Mouse (Mus musculus): ENCODE results near the gene Moxd2. TPM values are rescaled to one million over a fixed set of nuclear protein-coding genes. Genes with fewer than 3 reads are reported as not detected.
A peak's percentile ranks its signal among the peaks of the same experiment; 100 is the strongest.

The Moxd2 gene
- polyA plus RNA-seq (2015; fragmentation: Nextera tagmentation; extraction: Ambion mirVana): not detected in 2 replicates

GRCm38 (mm10) chr6:40887394-40887793 lies at the start of gene Moxd2:
TSS of gene Moxd2 (minus strand) at chr6:40887494.
- no peaks in the 10 kb centered on the region for H3K36me3 ChIP-seq (ENCODE audit: control insufficient read depth, insufficient read depth)
- H3K4me1 ChIP-seq (ENCODE audit: control insufficient read depth, low read depth, low read length): no peaks in the 10 kb centered on the region
- no peak within 1 kb of the TSS for H3K4me2 ChIP-seq (ENCODE audit: low read depth, low read length)
- no peak within 1 kb of the TSS for H3K27ac ChIP-seq (ENCODE audit: low read length)
- no peaks in the 10 kb centered on the region for H3K9me3 ChIP-seq (replicated peaks; ENCODE audit: control insufficient read depth, low read length)
- WGBS (ENCODE audit: insufficient replicate concordance): 75% methylated on average over 3 of the region's 3 CpGs
- no peak within 1 kb of the TSS for H3K9ac ChIP-seq (ENCODE audit: low read depth, low read length)
- H3K4me3 ChIP-seq (ENCODE audit: low read depth, low read length): no peak within 1 kb of the TSS
- no peak for ATAC-seq (ENCODE audit: low read depth)
- H3K27me3 ChIP-seq (ENCODE audit: control insufficient read depth, insufficient read depth, low read depth, low read length): no peaks in the 10 kb centered on the region

- H3K4me1 ChIP-seq (ENCODE audit: control insufficient read depth, low read depth, low read length): no peaks in the 10 kb centered on the region
- no peak overlapping the region for H3K27ac ChIP-seq (ENCODE audit: low read length)
- no peak for ATAC-seq (ENCODE audit: low read depth)
- H3K36me3 ChIP-seq (ENCODE audit: control insufficient read depth, insufficient read depth): no peaks in the 10 kb centered on the region
- H3K4me3 ChIP-seq (ENCODE audit: low read depth, low read length): no peak overlapping the region
- H3K9ac ChIP-seq (ENCODE audit: low read depth, low read length): no peak overlapping the region
- no peaks in the 10 kb centered on the region for H3K27me3 ChIP-seq (ENCODE audit: control insufficient read depth, insufficient read depth, low read depth, low read length)
- H3K9me3 ChIP-seq (replicated peaks; ENCODE audit: control insufficient read depth, low read length): no peaks in the 10 kb centered on the region
- WGBS (ENCODE audit: insufficient replicate concordance): 73% methylated on average over 4 of the region's 4 CpGs
- no peak overlapping the region for H3K4me2 ChIP-seq (ENCODE audit: low read depth, low read length)
Measured at GRCm38 (mm10) chr6:40919954-40920353, 32.7 kb upstream of the Moxd2 start.

- ATAC-seq (ENCODE audit: low read depth): no peak
- no peaks in the 10 kb centered on the region for H3K36me3 ChIP-seq (ENCODE audit: control insufficient read depth, insufficient read depth)
- no peak within 1 kb of the TSS for H3K9ac ChIP-seq (ENCODE audit: low read depth, low read length)
- no peaks in the 10 kb centered on the region for H3K9me3 ChIP-seq (replicated peaks; ENCODE audit: control insufficient read depth, low read length)
- no peak within 1 kb of the TSS for H3K27ac ChIP-seq (ENCODE audit: low read length)
- no peaks in the 10 kb centered on the region for H3K27me3 ChIP-seq (ENCODE audit: control insufficient read depth, insufficient read depth, low read depth, low read length)
- no peaks in the 10 kb centered on the region for H3K4me1 ChIP-seq (ENCODE audit: control insufficient read depth, low read depth, low read length)
- no peak within 1 kb of the TSS for H3K4me3 ChIP-seq (ENCODE audit: low read depth, low read length)
- no peak within 1 kb of the TSS for H3K4me2 ChIP-seq (ENCODE audit: low read depth, low read length)
Measured at GRCm38 (mm10) chr6:40900287-40900686, 13.0 kb upstream of the Moxd2 start, which contains the start of gene Prss58. TSS of gene Prss58 (minus strand) at chr6:40900387.

GRCm38 (mm10) chr6:40894716-40895115 lies 7.4 kb upstream of the Moxd2 start:
- no peaks in the 10 kb centered on the region for H3K36me3 ChIP-seq (ENCODE audit: control insufficient read depth, insufficient read depth)
- H3K9ac ChIP-seq (ENCODE audit: low read depth, low read length): no peak overlapping the region
- H3K4me3 ChIP-seq (ENCODE audit: low read depth, low read length): no peak overlapping the region
- 72% methylated on average over 1 of the region's 1 CpGs for WGBS (ENCODE audit: insufficient replicate concordance)
- H3K27me3 ChIP-seq (ENCODE audit: control insufficient read depth, insufficient read depth, low read depth, low read length): no peaks in the 10 kb centered on the region
- no peak overlapping the region for H3K4me2 ChIP-seq (ENCODE audit: low read depth, low read length)
- no peak overlapping the region for H3K27ac ChIP-seq (ENCODE audit: low read length)
- no peaks in the 10 kb centered on the region for H3K4me1 ChIP-seq (ENCODE audit: control insufficient read depth, low read depth, low read length)
- no peaks in the 10 kb centered on the region for H3K9me3 ChIP-seq (replicated peaks; ENCODE audit: control insufficient read depth, low read length)
- no peak for ATAC-seq (ENCODE audit: low read depth)

- WGBS (ENCODE audit: insufficient replicate concordance): 27% methylated on average over 7 of the region's 7 CpGs
- H3K36me3 ChIP-seq (ENCODE audit: control insufficient read depth, insufficient read depth): no peaks in the 10 kb centered on the region
- no peak overlapping the region for H3K27ac ChIP-seq (ENCODE audit: low read length)
- no peaks in the 10 kb centered on the region for H3K4me1 ChIP-seq (ENCODE audit: control insufficient read depth, low read depth, low read length)
- H3K9me3 ChIP-seq (replicated peaks; ENCODE audit: control insufficient read depth, low read length): no peaks in the 10 kb centered on the region
- no peak overlapping the region for H3K4me2 ChIP-seq (ENCODE audit: low read depth, low read length)
- ATAC-seq (ENCODE audit: low read depth): no peak
- no peaks in the 10 kb centered on the region for H3K27me3 ChIP-seq (ENCODE audit: control insufficient read depth, insufficient read depth, low read depth, low read length)
- H3K4me3 ChIP-seq (ENCODE audit: low read depth, low read length): no peak overlapping the region
- no peak overlapping the region for H3K9ac ChIP-seq (ENCODE audit: low read depth, low read length)
Measured at GRCm38 (mm10) chr6:40893577-40893976, 6.3 kb upstream of the Moxd2 start.

GRCm38 (mm10) chr6:40891754-40892153 lies 4.5 kb upstream of the Moxd2 start:
- no peak overlapping the region for H3K4me2 ChIP-seq (ENCODE audit: low read depth, low read length)
- H3K36me3 ChIP-seq (ENCODE audit: control insufficient read depth, insufficient read depth): no peaks in the 10 kb centered on the region
- no peak for ATAC-seq (ENCODE audit: low read depth)
- H3K4me3 ChIP-seq (ENCODE audit: low read depth, low read length): no peak overlapping the region
- no peaks in the 10 kb centered on the region for H3K9me3 ChIP-seq (replicated peaks; ENCODE audit: control insufficient read depth, low read length)
- peak overlapping the region; percentile 60 for H3K27ac ChIP-seq (ENCODE audit: low read length)
- WGBS (ENCODE audit: insufficient replicate concordance): 27% methylated on average over 4 of the region's 4 CpGs
- H3K9ac ChIP-seq (ENCODE audit: low read depth, low read length): no peak overlapping the region
- no peaks in the 10 kb centered on the region for H3K4me1 ChIP-seq (ENCODE audit: control insufficient read depth, low read depth, low read length)
- no peaks in the 10 kb centered on the region for H3K27me3 ChIP-seq (ENCODE audit: control insufficient read depth, insufficient read depth, low read depth, low read length)

GRCm38 (mm10) chr6:40890973-40891372 lies 3.7 kb upstream of the Moxd2 start:
- WGBS (ENCODE audit: insufficient replicate concordance): 19% methylated on average over 1 of the region's 1 CpGs
- no peak overlapping the region for H3K4me3 ChIP-seq (ENCODE audit: low read depth, low read length)
- peak; percentile 59 for ATAC-seq (ENCODE audit: low read depth)
- no peak overlapping the region for H3K9ac ChIP-seq (ENCODE audit: low read depth, low read length)
- no peaks in the 10 kb centered on the region for H3K4me1 ChIP-seq (ENCODE audit: control insufficient read depth, low read depth, low read length)
- no peaks in the 10 kb centered on the region for H3K36me3 ChIP-seq (ENCODE audit: control insufficient read depth, insufficient read depth)
- peak overlapping the region; percentile 60 for H3K27ac ChIP-seq (ENCODE audit: low read length)
- no peak overlapping the region for H3K4me2 ChIP-seq (ENCODE audit: low read depth, low read length)
- H3K27me3 ChIP-seq (ENCODE audit: control insufficient read depth, insufficient read depth, low read depth, low read length): no peaks in the 10 kb centered on the region
- H3K9me3 ChIP-seq (replicated peaks; ENCODE audit: control insufficient read depth, low read length): no peaks in the 10 kb centered on the region

- Histone ChIP-seq H3K9me3 (replicated peaks; ENCODE audit: control insufficient read depth, low read length) (no peaks in the 10 kb centered on the region), H3K36me3 (ENCODE audit: control insufficient read depth, insufficient read depth) (no peaks in the 10 kb centered on the region), H3K4me1 (ENCODE audit: control insufficient read depth, low read depth, low read length) (no peaks in the 10 kb centered on the region), H3K4me2 (ENCODE audit: low read depth, low read length) (no peak overlapping the region), H3K27ac (ENCODE audit: low read length) (no peak overlapping the region), H3K4me3 (ENCODE audit: low read depth, low read length) (no peak overlapping the region), H3K27me3 (ENCODE audit: control insufficient read depth, insufficient read depth, low read depth, low read length) (no peaks in the 10 kb centered on the region), H3K9ac (ENCODE audit: low read depth, low read length) (no peak overlapping the region)
- no peak for ATAC-seq (ENCODE audit: low read depth)
Measured at GRCm38 (mm10) chr6:40845283-40845682, 42.0 kb downstream of the Moxd2 start.
